Mouse (Mus musculus): ENCODE measurements around the gene Cdip1.
"Not testable (repeated sequence)": the region's sequence is repeated elsewhere in the genome, so short reads cannot be mapped to it uniquely, and the experiment has no call there.

Cdip1 gene

DNA sequence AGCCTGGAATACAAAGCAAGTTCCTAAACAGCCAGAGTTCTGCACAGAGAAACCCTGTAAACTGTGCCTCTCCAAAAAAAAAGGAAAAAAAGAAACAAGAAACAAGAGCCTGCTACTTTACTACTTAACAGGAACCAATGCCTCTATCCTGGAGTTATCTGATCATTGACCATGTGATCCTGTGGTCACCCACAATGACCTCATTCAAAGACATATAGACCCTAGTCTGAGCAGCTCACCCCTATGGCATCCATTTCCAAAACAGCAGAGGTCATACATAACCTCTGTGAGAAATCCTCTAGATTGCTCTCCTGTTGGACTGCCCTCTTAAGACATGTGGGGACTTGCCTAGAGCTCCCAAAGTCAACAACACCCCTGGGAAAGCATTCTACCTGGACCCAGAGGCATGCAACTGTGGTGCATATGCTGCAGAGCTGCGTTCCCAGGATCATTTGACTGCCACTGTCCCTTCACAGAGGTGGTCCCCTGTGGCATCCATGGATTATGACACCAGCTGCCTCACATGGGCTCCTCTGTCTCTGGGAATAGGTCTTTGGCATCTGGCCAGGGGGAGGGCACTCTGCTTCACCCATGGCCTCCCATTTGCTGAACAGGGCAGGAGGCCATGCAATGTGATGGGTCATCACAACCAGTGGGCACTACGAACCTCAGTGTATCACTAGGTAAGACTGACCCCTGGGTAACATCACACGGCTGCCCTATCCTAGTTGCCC, 12.8 kb downstream of the Cdip1 start:
- intact Hi-C loops (cut with DNase I) = no loop called here

DNA sequence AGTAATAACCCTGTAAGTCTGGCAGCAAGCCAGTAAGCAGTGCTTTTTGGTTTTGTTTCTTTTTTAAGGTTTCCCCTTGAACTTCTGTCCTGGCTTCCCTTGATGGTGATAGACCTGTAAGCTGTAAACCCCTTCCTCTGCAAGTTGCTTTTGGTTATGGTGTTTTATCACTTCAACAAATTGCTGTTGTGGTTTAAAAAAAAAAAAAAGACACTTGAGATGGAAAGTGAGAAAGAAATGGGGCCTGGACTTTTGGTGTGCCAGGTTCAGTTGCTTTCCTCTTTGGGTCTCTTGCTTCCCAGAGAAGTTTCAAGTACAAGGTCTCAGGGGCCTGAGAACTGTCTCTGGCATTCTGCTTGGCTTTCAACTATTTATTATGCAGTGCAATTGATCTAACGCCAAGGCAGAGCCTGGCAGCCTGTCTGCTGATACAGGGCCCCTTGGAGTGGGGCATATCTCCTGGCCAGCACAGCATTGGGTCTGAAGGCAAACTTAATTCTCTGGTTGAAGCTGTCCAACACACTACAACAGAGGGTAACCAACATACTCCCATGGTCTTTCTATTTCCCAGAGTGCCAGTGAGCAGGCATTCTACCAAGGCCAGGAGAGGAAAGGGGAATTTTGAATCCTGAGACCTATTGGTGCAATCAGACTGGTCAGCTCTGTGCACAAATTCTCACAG, 16.7 kb downstream of the Cdip1 start:
- intact Hi-C loops (cut with DNase I) = no loop called here

DNA sequence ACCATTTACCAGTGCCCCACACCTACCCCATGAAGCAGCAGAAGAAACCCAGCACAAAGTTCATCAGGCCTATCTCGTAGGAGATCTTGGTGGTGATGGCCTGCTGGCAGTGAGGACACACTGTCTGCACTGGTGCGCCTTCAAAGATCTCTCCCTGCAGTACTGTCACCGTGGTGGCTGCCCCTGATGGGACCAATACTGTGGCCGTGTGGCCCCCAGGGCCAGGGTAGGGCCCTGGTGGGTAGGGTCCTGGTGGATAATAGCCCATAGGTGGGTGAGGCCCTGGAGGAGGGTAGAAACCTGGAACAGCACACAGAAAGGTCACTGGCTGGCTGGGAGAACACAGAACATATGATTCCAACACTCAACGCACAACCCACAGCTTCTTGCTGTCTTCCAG, 21.4 kb downstream of the Cdip1 start:
- intact Hi-C loops (cut with DNase I) = loop anchor here (10.0 kb wide), 1 partner anchor 96 kb away; no protein-coding TSS in a partner anchor

DNA sequence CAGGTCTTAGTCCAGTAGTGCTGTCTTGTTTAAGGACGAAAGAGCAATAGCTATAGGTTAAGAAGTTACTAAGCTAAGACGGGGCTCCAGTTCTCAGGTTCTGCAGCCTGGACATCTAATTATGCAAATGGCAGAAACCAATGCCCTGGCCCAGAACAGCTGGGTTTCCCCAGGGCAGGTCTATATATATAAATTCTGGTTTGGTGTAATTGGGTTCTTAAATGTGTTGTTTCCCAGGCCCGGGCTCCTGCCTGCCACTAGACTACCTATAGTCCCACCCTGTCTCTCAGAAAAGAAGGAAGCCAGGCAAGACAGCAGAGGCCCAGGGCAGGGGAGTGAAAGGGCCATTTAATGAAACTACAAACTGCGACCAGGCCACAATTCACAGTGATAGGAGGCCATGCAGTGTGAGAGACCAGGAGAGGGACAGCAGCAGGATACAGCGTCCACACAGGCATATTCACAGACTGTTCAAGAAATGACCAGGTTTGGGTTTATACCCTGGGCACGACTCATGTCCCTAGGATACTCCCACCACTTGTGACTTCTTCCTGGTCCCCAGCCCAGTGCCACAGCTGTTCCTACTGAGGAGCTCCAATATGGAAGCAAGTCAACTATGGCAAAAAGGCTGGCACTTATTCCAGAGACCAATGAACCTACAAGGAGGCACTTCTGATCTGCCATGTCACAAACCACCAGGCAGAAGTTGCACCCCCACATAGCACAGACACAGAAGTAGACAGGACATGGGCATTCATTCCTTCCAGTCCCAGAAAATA, 22.9 kb downstream of the Cdip1 start:
- intact Hi-C loops (cut with DNase I) = loop anchor here (10.0 kb wide), 1 partner anchor 98 kb away; no protein-coding TSS in a partner anchor

DNA sequence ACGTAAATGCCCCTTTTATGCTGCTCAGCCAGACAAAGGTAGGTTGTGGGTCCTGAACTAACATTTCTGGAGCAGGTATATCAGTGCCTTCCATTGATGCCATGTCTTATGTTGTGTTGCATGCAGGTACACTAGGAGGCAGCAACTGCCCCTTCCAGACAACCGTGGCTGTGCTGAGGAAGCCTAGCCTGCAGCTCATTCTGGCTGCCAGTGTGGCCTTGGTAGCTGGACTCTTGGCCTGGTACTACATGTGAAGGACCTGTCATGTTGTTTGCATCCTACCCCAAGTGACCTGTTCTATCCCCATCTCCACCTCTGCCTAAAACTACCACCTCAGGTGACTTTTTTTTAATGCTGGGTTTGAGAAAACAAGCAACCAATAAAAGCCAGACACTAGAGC, 24.2 kb downstream of the Cdip1 start:
- intact Hi-C loops (cut with DNase I) = loop anchor here (10.0 kb wide), 1 partner anchor 99 kb away; no protein-coding TSS in a partner anchor

DNA sequence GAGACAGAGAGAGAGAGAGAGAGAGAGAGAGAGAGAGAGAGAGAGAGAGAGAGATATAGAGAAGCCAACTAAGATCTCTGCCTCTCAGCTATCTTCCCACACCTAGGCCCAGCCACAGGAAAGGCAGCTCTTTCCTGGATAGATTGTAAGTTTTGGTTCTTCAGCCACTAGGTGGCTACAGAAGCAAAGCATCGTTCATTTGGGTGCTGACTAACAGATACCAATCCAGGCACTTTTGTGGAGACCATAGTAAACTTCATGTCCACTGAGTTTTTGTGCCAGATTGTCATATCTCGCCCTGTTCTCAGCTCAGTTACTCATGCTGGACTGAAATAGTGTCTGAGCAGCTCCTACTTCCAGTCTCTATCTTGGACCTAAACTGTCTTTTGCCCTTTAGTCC, 26.8 kb downstream of the Cdip1 start:
- intact Hi-C loops (cut with DNase I) = loop anchor here (10.0 kb wide), 1 partner anchor 102 kb away; no protein-coding TSS in a partner anchor

DNA sequence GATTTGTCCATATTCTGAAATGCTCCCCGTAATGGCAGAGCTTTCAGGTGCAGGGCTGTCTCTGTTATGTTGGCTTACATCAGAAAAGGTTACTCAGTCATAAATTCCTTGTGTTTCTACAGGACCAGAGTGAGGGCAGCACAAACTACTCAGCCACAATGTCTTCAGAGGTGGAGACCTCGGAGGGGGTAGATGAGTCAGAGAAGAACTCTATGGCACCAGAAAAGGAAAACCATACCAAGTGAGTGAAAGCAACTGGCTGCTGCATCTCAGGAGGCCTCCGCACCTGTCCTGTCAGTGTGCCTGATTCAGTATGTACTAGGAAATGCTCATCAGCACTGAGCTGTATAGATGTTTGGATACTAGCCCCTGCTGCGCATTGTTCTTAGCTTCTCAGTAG, 27.7 kb downstream of the Cdip1 start:
- intact Hi-C loops (cut with DNase I) = loop anchor here (10.0 kb wide), 1 partner anchor 102 kb away; no protein-coding TSS in a partner anchor

DNA sequence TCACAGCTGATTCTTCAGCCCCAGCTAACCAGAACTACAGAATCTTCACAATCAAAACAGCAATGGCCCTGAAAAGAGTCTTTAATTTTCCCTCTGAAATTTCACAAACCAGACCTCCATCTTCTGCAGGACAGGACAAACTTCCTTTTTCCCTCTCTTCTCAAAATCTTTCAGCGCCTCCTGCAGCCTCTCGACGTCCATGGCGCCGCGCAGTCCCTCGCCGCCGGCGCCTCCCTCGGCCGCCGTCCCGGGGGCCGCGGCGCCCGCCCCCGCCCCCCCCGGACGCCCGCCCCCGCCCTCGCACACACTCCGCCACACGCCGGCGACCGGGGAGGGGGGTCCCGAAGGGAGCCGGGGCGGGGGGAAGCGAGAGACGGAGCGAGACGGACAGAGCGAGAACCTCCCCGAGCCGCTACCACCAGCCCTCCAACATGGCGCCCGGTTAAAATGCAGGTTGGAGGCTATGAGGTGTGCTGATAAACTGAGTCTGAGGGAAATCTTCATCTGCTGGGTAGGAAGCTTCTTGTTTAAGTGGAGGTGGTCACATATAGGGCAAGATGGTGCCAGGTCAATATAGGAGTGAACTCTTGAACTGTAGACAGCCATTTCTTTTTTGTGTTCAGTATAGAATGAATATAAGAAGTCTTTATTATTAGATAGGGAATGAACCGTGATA, 33.3 kb downstream of the Cdip1 start:
- intact Hi-C loops (cut with DNase I) = not testable (repeated sequence)

DNA sequence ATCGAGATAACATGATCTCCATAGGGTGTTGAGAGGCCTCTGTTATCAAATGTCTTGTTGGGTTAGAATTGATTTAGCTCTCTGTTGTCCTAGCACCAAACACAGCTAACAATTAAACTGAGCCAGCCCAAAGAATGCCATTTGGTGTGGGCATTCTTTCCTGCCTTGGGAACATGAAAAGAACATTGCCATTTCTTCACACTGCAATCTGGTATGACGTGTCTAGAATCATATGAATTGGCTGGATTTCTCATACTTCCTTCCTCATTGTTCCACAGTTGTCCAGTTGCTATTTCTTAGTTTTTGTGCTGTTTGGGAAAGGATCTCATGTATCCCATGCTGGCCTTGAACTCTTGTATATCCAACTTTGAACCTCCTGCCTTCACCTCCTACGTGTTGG, 36.0 kb downstream of the Cdip1 start:
- intact Hi-C loops (cut with DNase I) = no loop called here

DNA sequence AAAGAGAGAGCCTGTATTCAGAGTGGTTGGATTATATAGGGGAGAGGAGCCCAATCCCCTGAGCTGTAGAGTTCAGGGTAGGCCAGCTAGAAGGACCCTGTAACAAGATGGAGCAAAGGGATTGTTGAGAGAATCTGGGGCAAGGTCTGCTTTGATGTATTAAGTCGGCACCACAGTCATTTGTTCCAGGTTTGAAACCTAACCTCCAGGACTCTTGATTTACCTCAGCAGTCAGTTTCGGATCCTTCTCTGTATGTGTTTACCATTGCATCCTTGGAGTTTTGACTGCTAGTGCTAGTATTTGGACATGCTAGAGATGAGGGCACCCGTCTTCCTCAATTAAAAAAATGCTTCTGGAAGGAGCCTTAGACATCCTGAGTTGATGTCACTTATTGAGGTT, 37.9 kb downstream of the Cdip1 start:
- intact Hi-C loops (cut with DNase I) = no loop called here

DNA sequence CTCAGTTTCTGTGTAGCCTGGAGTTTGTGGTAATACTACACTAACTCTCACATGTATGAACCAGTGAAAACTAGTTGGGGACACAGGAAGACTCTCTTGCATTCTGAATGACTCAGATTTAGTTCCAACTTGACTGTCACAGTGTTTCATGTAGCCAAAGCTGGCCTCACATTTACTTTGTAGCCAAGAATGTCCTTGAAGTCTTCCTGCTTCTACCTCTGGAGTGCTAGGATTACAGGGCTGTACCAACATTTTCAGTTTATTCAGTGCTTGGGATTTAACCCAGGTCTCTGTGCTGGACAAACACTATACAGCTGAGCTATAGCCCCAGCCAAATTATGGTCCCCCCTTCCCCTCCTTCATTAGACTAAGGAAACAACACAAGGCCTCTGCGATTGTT, 47.9 kb downstream of the Cdip1 start:
- intact Hi-C loops (cut with DNase I) = no loop called here

DNA sequence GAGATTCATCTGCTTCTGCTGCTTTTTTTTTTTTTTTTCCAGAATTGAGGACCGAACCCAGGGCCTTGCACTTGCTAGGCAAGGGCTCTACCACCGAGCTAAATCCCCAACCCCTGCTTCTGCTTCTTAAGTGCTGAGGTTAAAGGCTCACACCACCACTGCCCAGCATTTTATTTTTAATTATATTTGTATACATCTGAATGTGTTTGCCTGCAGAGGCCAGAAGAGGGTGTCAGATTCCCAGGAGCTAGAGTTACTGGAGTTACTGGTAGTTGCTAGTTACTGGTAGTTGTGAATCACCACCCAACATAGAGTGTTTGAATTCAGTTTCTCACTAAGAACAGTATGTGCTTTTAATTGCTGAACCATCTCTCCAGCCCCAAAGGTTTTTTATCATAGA, 50.1 kb downstream of the Cdip1 start:
- intact Hi-C loops (cut with DNase I) = no loop called here

DNA sequence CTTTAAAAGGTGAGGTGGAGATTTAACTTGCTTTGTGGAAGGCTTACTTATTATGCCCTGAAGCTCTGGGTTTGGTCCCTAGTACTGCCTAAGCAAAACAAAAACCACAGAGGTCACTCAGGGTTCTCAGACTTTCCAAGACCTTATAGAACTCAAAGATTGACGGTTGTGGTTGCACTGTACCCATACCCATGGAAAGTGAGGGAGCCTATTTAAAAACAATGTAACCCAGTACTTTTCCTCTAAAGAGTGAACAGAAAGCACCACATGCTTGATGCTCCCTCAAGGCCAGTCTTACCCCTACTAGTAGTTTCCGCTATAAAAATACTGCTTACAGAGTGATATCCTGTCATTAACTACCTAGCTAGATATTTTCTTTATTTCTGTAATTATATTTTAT, 53.8 kb downstream of the Cdip1 start:
- intact Hi-C loops (cut with DNase I) = no loop called here

DNA sequence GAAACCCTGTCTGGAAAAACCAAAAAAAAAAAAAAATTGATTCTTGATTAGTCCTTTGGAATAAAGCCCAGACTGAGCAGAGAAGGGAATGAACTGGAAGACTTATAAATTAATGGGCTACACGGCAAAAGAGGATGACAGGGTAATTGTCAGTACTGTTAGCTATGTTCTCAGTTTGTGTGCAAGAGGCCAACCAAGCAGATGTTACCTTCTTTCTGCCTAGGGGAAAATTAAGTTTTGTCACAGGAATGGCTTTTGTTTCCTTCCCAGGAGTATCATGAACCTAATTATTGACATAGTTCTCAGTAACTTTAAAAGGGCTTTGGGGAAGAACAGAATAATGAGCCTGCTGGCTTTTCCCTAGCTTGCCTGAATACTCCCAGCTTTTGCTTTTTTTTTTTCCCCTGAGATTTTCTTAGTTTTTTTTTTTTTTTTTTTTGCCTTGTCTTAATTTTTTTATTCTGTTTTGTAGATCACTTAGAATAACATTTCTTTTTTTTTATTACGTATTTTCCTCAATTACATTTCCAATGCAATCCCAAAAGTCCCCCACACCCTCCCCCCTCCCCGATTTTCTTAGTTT, 59.2 kb downstream of the Cdip1 start:
- intact Hi-C loops (cut with DNase I) = no loop called here

DNA sequence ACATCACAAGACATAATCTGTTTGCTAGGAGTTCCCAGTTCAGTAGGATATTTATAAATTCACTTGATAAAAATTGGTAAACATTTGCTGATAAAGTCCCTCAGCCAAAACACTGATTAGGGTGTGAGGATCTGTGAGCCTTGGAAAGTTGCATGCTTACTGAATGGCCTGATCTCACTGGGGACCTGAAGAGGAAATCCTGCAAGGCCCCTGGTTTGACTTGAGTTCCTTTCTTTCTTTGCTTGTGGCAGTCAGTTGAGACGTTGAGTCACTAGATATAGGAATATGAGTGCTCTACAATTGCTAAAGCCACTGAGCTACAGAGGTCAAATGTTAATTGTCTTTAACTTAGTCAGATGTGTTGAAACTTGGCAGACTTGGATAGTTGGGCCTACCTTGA, 62.1 kb downstream of the Cdip1 start:
- intact Hi-C loops (cut with DNase I) = no loop called here

DNA sequence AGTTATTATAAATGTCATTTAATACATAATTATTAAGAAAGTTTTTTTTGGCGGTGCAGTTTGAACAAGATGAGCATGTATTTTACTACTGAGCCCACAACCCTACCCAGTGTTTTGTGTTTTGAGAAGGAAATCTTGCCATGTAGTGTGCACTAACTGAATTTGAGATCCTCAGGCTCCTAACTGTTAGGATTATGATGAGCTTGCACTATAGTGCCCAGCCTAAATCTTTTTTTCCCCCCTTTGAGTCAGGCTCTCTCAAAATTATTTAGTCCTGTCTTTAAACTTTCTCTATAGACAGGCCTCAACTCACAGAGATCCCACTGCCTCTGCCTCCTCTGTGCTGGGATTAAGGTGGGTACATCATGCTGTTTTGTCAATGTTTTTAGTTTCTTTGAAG, 62.6 kb downstream of the Cdip1 start:
- intact Hi-C loops (cut with DNase I) = no loop called here

DNA sequence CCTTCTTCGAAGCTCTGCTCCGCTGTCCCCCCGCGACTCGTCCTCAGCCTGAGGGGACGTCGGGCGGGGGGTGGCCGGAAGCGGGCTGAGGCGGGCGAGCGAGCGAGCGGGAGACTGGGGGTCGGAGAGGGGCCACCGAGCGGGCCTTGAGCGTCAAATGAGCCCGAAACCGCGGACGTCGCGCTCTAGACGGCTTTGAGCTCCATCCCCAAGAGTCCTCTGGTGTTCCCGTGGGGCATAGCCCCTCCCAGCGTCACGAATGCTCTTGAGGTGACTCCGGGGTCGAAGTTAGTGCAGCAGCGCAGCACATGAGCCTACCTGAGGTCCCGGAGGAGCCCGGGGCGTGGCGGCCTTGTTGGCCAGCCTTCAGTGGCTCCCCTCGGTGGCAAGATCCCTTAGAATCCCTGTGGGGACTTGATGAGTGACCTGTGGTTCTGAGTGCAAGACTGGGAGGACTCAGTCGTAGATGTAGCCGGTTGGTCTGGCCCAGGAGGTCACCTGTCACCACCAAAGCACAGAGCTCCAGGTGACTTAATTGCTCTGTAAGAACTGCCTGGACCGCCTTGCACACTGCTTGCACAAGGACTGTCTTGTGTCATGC, 63.5 kb downstream of the Cdip1 start:
- intact Hi-C loops (cut with DNase I) = no loop called here

DNA sequence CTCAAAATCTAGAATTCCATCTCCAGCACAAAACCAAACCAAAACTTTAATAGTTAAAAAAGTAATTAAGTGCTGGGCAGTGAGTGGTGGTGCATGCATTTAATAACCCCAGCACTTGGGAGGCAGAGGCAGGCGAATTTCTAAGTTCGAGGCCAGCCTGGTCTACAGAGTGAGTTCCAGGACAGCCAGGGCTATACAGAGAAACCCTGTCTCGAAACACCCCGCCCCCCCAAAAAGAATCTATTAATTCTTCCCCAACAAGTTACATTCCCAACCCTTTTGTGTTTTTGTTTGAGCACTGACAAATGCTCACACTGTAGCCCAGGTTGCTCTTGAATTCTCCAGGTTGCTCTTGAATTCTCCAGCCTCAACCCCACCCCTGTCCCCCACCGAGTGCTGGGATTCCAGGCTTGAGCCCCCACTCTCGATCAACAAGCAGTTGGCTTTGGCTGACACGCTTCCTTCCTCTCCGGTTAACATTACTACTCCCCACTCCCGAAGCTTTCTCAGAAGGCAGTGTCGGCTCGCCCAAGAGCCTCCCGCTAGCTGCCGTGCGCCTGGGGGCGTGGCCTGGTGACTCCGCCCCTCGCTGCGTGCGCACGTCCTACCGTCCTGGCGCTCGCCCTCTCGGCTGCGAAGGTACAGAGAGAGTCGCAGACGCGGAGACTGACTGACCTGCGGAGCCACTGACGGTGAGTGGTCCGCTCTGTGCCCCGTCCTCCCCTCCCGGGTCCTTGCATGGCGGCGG, 64.1 kb downstream of the Cdip1 start, which contains the start of gene Hmox2:
Gene Hmox2, plus strand, starts transcription at position 582 of the 748 bp plus-strand sequence.
- intact Hi-C loops (cut with DNase I) = no loop called here

DNA sequence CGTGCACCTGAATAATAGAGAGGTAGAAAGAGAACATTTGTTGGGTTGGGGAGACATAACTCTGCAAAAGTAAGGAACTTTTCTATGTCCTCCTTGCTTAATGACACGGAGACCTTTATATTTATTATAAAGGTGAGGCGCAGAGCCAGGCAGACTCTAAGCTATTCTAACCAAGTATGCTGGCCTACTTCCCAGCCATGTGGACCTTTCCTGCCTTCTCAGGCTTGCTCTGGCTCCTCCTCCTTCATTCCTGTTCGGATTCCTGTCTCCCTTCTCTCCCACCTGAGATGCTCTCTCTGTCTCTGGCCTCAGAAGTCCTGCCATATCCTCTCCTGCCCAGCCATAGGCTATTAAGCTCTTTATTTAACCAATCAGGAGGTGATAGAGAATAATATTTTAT, 64.8 kb downstream of the Cdip1 start:
- intact Hi-C loops (cut with DNase I) = no loop called here

DNA sequence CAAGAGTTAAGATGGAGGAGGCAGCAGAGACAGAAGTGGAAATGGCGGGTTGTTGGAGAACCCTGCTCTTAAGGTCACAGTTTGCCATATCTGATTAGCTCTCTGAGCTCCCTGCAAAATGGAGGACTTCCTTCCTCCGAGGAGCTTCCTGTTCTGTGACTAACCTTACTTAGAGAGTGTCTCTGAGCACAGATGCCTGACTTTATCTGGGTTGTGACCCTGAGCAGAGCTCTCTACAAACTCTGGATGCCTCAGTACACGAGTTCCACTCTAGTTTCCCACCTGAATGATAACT, 67.2 kb downstream of the Cdip1 start:
- intact Hi-C loops (cut with DNase I) = no loop called here

All from adrenal gland (tissue).